Mouse (Mus musculus) testis, adult 2 months (tissue): ENCODE results near the gene Sema4d.

Experiments used
- CTCF ChIP-seq: fragments of 200-500 bp; IDR thresholded peaks from 2 replicates; pipeline ENCODE4 v1.5.1; 2012; ENCODE audit warnings: low read depth, mild to moderate bottlenecking, inconsistent platforms, low read length, moderate library complexity; ENCODE audit not compliant: control insufficient read depth, insufficient read depth, insufficient replicate concordance
- POLR2A ChIP-seq: fragments of 200-500 bp; IDR thresholded peaks from 2 replicates; pipeline ENCODE4 v1.6.1; 2012; ENCODE audit warnings: low read depth, mild to moderate bottlenecking, inconsistent platforms, low read length, moderate library complexity; ENCODE audit not compliant: control insufficient read depth

DNA sequence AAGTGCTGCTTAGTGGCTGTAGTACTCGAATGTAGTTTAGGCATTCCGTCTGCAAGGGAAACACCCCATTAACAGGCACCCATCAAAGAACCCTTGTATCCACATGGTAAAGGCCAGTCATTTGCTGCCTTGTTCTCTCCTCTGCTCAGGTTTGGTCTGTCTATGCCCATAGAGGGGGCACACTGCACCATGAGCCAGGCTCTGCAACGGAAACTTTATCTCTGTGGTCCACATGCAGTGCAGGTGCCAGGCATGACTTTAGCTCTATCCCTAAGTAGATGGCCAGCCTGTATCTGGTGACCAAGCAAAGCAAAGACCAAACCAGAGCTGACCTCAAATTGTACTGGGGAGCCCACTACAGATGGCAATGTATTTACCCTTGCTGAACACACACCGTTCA lies 73.0 kb downstream of the Sema4d start:
- TF ChIP-seq CTCF = no peak
- no peak for TF ChIP-seq POLR2A
